Mouse (Mus musculus) midbrain, embryonic 13.5 days (tissue): ENCODE measurements around the gene Zfp600. TPM values are rescaled to one million over a fixed set of nuclear protein-coding genes. Genes with fewer than 3 reads are reported as not detected.
"Not testable (repeated sequence)": the region's sequence is repeated elsewhere in the genome, so short reads cannot be mapped to it uniquely, and the experiment has no call there.

Experiments used
- ATAC-seq: fragments of 200-750 bp; cut with Nextera tagmentation; 2 replicates; pipeline ENCODE4 v1.8.0; 2017; ENCODE audit warnings: mild to moderate bottlenecking, moderate TSS enrichment, moderate library complexity
- H3K27ac ChIP-seq: fragments of 300-500 bp; sonication (generic); 2 replicates; pipeline ENCODE4 v1.5.1; 2015; ENCODE audit warnings: inconsistent platforms, mild to moderate bottlenecking, moderate library complexity
- H3K27me3 ChIP-seq: fragments of 300-500 bp; sonication (generic); 2 replicates; pipeline ENCODE4 v1.6.1; 2015; ENCODE audit warnings: mild to moderate bottlenecking, inconsistent platforms
- H3K36me3 ChIP-seq: fragments of 300-500 bp; sonication (generic); 2 replicates; pipeline ENCODE4 v1.6.1; 2015; ENCODE audit warnings: mild to moderate bottlenecking, inconsistent platforms
- H3K4me1 ChIP-seq: fragments of 300-500 bp; sonication (generic); replicated peaks from 2 replicates; pipeline ENCODE4 v1.6.1; 2015; ENCODE audit warnings: inconsistent platforms
- H3K4me2 ChIP-seq: fragments of 300-500 bp; sonication (generic); replicated peaks from 2 replicates; pipeline ENCODE4 v1.6.1; 2015; ENCODE audit warnings: moderate library complexity, mild to moderate bottlenecking, inconsistent platforms
- H3K4me3 ChIP-seq: fragments of 300-500 bp; sonication (generic); replicated peaks from 2 replicates; pipeline ENCODE4 v1.5.1; 2015; ENCODE audit warnings: mild to moderate bottlenecking, inconsistent platforms
- H3K9ac ChIP-seq: fragments of 300-500 bp; sonication (generic); replicated peaks from 2 replicates; pipeline ENCODE4 v1.6.1; 2015; ENCODE audit warnings: mild to moderate bottlenecking, inconsistent platforms
- H3K9me3 ChIP-seq: fragments of 300-500 bp; sonication (generic); 2 replicates; pipeline ENCODE4 v1.6.1; 2016; ENCODE audit warnings: mild to moderate bottlenecking, inconsistent platforms
- WGBS: fragments of 180-500 bp; shearing (Covaris S2); methylation state at CpG from one replicate; pipeline ENCODE4 v1.1.7; 2015; 5-methylcytosine and 5-hydroxymethylcytosine counted together
- polyA plus RNA-seq: library from polyadenylated mRNA; unstranded; fragments of >200 nt; fragmentation: Nextera tagmentation; extraction: Ambion mirVana; gene quantifications from 2 replicates; pipeline ENCODE4 v1.2.1, GENCODE M21; 2015

Gene Zfp600
- polyA plus RNA-seq, result not detected in 2 replicates

DNA sequence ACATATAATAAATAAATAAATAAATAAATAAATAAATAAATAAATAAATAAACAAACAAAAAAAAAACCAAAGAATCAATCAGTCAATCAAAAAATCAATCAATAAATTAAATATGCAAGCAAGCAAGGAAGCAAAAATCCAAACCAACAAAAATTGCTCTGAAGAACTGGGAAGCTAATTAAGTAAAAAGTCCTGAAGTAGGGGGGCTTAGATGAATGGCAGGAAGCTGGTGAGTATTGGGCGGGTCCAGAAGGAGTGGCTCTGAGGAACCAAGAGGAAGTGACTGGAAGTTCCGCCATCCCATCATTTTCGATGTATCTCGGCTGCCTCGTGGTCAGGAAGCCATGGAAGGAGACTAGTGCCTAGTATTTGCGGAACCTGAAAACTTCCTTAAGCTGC, at the start of gene Zfp600:
Gene Zfp600 (plus strand): TSS at position 301 of the 400 bp plus-strand sequence.
- H3K4me3 ChIP-seq, H3K4me1 ChIP-seq, H3K27me3 ChIP-seq, H3K9me3 ChIP-seq, H3K4me2 ChIP-seq, H3K9ac ChIP-seq, H3K27ac ChIP-seq, ATAC-seq, H3K36me3 ChIP-seq: not testable (repeated sequence)
- no CpG with 5 or more reads among the region's 6 CpGs for WGBS

DNA sequence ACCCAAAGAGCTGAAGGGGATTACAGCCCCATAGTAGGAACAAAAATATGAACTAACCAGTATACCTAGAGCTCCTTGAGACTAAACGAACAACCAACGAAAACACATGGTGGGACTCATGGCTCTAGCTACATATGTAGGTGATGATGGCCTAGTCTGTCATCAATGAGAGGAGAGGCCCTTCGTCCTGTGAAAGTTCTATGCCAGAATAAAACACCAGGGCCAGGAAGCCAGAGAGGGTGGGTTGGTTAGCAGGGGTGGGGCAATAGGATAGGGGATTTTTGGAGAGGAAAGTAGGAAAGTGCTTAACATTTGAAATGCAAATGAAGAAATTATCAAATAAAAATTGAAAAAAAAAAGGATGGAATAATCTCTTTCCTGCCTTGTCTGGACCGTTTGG, 6.3 kb downstream of the Zfp600 start:
- not testable (repeated sequence) for H3K4me1 ChIP-seq, H3K36me3 ChIP-seq, H3K9me3 ChIP-seq, H3K4me3 ChIP-seq, H3K9ac ChIP-seq, ATAC-seq, H3K27me3 ChIP-seq, H3K27ac ChIP-seq, H3K4me2 ChIP-seq
- 76% methylated on average over 4 of the region's 4 CpGs for WGBS

DNA sequence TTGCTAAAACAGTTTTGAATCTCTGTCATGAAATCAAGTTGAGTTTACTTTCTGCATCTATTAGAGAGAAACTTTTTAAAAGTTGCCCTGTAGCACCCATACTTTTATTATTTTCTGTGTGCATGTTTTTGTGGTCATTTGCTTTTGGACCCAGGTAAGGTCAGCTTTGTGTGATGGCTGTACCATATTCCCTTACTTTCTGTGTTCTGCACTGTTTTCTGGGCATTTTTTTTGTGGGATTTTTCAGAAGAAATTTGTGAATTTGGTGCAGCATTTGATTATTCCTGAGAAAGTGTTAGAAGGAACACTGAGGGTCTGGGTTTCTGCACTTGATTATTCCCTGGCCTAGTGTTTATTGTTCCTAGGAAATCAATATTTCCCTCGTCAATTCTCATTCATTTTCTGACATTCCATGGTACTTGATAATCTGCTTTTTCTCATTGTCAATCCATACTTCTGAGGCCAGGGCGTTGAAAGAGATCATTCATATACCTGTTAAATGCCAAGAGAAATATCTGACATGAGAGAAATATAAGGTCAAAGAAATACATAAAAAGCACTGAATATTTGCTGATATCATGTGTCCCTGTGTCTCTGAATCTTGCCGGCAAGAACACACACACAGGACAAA, 10.7 kb downstream of the Zfp600 start:
- H3K27ac ChIP-seq, H3K36me3 ChIP-seq, H3K4me1 ChIP-seq, H3K4me3 ChIP-seq, H3K27me3 ChIP-seq, H3K4me2 ChIP-seq, H3K9ac ChIP-seq: not testable (repeated sequence)
- 82% methylated on average over 3 of the region's 3 CpGs for WGBS
- peak; percentile 50; the same call in 1 of the 2 replicates for ATAC-seq
- peaks cover 15% of the 10 kb centered on the region for H3K9me3 ChIP-seq

DNA sequence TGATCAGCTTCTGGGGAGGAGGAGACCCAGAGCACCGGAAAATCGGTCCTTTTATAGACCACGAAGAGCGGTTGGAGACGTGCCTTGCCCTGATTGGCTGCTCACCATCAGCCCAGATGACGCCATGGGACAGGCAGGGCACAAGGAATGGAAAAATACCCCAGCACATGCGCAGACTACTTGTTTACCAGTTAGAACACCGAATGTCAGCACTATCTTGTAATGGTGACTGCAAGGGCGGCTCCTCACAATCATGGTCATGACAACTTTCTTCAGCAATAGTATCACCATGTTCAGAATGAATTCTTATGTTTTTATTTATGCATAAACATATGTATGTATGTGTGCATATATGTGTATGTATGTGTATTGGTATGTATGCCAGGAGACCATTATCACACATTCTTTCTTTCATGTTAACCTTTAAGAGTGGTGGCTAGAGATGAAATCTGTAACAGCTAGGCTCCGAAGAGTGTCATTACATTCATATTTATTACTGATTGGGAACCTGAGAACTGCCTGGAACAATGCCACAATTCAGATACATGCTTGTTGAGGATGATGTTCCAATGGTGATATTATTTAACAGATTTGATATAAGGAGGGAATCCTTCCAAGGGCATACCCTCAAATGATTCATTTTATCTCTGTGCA, 11.4 kb downstream of the Zfp600 start:
- H3K9ac ChIP-seq, H3K4me3 ChIP-seq, H3K27me3 ChIP-seq, H3K36me3 ChIP-seq, H3K27ac ChIP-seq, H3K4me2 ChIP-seq, H3K4me1 ChIP-seq: not testable (repeated sequence)
- peak; percentile 68 for ATAC-seq
- 84% methylated on average over 10 of the region's 10 CpGs for WGBS
- H3K9me3 ChIP-seq, result peaks cover 15% of the 10 kb centered on the region

DNA sequence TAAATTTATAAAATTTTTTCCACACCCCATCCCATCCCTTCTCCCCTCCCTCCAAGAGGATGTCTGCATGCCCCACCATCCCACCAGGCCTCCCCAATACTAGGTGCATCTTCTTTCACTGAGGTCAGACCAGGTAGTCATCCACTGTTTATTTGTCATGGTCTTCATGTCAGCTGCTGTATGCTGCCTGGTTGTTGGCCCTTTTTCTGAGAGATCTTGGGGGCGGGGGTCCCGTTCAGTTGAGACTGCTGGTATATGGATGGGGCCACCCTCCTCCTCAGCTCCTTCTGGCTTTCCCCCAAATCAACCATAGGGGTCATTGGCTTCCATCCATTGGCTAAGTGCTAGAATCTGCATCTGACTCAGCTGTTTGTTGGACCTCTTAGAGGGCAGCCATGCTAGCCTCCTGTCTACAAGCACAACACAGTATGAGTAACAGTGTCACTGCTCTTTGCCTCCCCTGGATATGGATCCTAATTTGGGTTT, 12.1 kb downstream of the Zfp600 start:
- not testable (repeated sequence) for H3K4me2 ChIP-seq, H3K9ac ChIP-seq, H3K4me3 ChIP-seq, H3K27ac ChIP-seq, H3K4me1 ChIP-seq, H3K27me3 ChIP-seq, H3K36me3 ChIP-seq
- WGBS, result no CpG with 5 or more reads among the region's 2 CpGs
- ATAC-seq, result peak; percentile 81
- H3K9me3 ChIP-seq, result peaks cover 20% of the 10 kb centered on the region

DNA sequence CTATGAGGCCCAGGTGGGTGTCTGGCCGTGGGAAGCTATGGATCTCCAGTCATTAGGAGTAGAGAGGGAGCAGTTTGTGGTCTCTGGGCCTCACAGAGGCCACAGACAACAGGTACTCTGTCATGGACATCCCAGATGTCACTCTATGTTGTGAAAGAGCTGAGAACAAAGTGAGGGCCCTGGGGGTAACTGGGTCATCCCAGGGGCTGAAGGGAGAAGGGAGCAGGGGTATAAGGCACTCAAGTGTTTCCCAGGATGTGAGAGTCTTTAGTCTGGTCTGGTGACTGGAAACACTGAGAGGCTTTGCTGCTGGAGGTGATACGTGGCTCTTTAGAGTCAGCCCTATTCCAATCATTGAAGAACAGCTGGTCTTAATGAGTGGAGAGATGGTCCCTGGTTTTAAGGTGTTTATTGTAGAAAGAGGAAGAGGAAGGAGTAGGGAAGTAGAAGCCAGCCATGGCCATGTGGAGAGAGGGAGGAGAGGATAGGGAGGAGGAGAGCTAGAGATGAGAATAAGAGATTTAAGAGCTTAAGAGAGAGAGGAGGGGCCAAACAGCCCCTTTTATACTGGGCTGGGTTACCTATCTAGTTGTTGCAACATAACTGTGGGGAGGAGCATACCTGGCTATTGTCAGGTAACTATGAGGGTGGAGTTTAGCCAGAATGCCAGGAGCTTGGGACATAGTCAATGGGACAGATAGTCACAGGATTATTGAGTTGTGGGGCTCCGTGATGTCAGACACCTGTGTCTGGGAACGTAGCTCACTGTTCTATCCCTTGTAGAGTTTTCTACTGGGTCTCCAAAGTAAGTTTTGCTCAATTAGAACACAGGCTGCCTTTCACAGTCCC, 17.0 kb downstream of the Zfp600 start:
- H3K27me3 ChIP-seq, H3K4me2 ChIP-seq, H3K36me3 ChIP-seq, H3K4me1 ChIP-seq, H3K9ac ChIP-seq, H3K27ac ChIP-seq, H3K4me3 ChIP-seq: not testable (repeated sequence)
- peaks cover 12% of the 10 kb centered on the region for H3K9me3 ChIP-seq
- peak; percentile 73 for ATAC-seq
- 67% methylated on average over 4 of the region's 4 CpGs for WGBS

DNA sequence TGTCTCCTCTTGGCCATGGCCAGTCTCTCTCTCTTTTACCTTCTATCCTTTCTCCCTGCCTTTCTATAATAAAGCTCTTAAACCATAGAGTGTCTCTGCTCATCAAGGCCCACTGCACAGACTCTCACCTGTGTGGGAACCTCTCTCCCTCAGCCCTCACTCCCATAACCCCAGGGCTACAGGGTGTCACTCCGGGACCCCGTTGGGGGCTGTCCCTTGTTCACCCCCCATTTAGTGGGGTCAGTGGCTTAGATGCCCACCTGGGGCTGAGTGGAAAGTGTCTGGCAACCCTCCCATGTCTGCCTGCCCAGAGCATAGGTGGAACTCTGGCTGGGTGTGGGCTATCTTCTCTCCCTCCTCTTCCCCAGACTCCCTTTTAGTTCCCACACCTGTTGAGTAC, 47.7 kb downstream of the Zfp600 start:
- 87% methylated on average over 2 of the region's 2 CpGs for WGBS
- not testable (repeated sequence) for H3K9me3 ChIP-seq, H3K27me3 ChIP-seq, H3K27ac ChIP-seq, H3K4me3 ChIP-seq, H3K4me1 ChIP-seq, H3K9ac ChIP-seq, H3K4me2 ChIP-seq, H3K36me3 ChIP-seq, ATAC-seq

DNA sequence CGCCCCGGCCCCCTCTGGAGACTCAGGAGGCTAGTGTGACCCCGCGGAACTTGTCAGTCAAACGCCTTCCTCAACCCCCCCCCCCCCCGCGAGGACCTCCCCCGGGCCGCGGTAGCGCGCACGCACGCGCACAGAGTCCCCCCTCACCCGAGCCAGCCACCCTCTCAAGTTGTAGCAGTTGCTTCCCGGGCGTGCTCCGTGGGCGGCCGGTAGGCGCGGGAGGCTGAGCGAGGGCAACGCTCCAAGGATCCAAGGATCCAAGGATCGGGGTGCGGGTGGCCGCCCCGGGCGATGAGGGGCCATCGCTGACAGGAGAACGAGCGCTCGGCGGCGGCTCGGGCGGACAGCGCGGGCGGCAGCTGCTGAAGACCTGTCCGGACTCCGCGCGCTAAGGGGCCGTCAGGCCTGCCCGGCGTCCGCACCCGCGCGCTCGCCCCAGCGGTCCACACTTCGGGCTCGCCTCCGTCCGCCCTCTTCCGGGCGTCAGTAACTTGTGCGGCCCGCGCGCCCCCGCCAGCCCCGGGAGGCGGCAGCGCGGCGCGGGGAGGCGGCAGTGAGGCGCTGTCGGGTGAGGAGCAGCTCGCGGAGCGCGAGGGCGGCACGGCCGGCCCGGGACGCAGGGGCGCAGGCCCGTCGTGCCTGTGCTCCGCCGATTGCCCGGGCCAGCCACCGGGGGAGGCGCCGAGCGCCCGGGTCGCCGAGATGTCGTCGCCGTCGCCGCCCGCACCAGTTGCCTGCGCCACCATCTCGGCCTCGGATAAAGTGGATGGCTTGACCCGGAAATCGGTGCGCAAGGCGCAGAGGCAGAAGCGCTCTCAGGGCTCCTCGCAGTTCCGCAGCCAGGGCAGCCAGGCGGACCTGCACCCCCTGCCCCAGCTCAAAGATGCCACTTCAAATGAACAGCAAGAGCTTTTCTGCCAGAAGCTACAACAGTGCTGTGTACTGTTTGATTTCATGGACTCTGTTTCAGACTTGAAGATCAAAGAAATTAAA, 82.9 kb downstream of the Zfp600 start:
- H3K27me3 ChIP-seq, H3K9ac ChIP-seq, H3K4me2 ChIP-seq, H3K9me3 ChIP-seq, H3K4me1 ChIP-seq, H3K27ac ChIP-seq, H3K36me3 ChIP-seq, H3K4me3 ChIP-seq: not testable (repeated sequence)
- WGBS, result 3% methylated on average over 29 of the region's 113 CpGs
- peak; percentile 84 for ATAC-seq

DNA sequence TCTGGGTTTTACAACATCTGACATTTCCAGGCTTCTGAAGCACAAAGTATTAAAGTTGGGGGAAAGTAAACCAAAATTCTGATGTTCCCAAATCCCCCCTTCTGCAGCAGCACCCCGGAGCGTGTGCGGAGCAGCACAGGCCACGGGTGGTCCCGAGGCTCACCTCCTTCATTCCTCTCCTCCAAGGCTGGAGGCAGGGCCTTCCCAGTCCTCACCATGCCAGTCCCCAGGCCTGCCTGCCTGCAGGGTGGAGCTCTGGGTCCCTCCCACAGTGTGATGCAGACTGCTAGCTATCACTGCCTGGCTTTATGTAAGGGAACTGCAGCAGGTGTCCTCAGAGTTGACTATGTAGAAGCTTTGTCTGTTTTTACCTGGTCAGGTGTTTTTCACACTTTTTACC, 85.5 kb downstream of the Zfp600 start:
- H3K27me3 ChIP-seq, H3K9ac ChIP-seq, H3K4me1 ChIP-seq, H3K4me3 ChIP-seq, H3K4me2 ChIP-seq, H3K9me3 ChIP-seq, ATAC-seq, H3K27ac ChIP-seq, H3K36me3 ChIP-seq: not testable (repeated sequence)
- 73% methylated on average over 5 of the region's 5 CpGs for WGBS
